Mouse (Mus musculus): Measurements from ENCODE around the gene Pitpnm1. TPM values are rescaled to one million over a fixed set of nuclear protein-coding genes. Genes with fewer than 3 reads are reported as not detected.

Pitpnm1 gene
- polyA plus RNA-seq, 1 experiment, result 42.3 TPM

- Histone ChIP-seq H3K36me3 (ENCODE audit: control insufficient read depth, insufficient read depth) (no peaks in the 10 kb centered on the region), H3K4me3 (no peak overlapping the region), H3K27me3 (ENCODE audit: control insufficient read depth, insufficient read depth, insufficient read length) (no peaks in the 10 kb centered on the region), H3K79me2 (ENCODE audit: control insufficient read depth, insufficient read depth) (no peaks in the 10 kb centered on the region), H3ac (ENCODE audit: control insufficient read depth, insufficient read length) (no peak overlapping the region), H3K4me2 (ENCODE audit: low read depth) (no peak overlapping the region)
- TF ChIP-seq POLR2A (IDR thresholded peaks at IDR 0.05; ENCODE audit: insufficient read length, low read depth) (no peak), MYOG (IDR thresholded peaks at IDR 0.05; ENCODE audit: control insufficient read depth in 1 of 3, insufficient read depth in 1 of 3, insufficient read length in 2 of 3, low read depth in 2 of 3) (peak in 1 of 3 experiments; percentile 11), USF1 (IDR thresholded peaks at IDR 0.05; ENCODE audit: low read depth) (no peak), MYOD1 (IDR thresholded peaks at IDR 0.05; ENCODE audit: control insufficient read depth in 1 of 3, insufficient read length in 2 of 3, low read depth in 2 of 3) (peak in 1 of 3 experiments; percentile 47)
Observed at GRCm38 (mm10) chr19:4079594-4079993, 20.2 kb upstream of the Pitpnm1 start.

DNA sequence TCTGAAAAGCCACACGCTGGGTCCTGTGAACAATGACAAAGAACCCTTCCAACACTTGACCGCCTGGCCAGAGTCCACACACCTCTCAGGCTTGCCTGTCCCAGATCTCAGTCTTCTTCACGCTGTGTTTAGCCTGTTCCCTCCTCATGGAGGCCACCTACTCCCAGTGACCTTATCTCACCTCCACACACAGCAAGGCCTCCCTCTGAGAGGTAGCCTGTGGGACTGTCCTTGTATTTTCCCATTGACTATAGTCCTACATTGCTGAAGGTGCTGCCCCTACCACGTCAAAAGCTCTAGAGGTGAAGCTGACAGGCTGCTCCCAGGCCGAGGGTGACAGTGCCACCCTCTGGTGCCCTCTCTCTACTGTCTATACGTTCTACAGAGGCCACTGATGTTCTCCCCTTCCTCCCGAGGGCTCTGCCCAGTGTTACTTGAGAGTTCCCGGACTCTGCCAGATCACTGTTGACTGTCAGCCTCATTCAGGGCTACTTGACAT is 19.2 kb upstream of the Pitpnm1 start:
- Histone ChIP-seq H3K4me2 (ENCODE audit: low read depth) (no peak overlapping the region), H3ac (ENCODE audit: control insufficient read depth, insufficient read length) (no peak overlapping the region), H3K4me3 (no peak overlapping the region), H3K36me3 (ENCODE audit: control insufficient read depth, insufficient read depth) (no peaks in the 10 kb centered on the region), H3K27me3 (ENCODE audit: control insufficient read depth, insufficient read depth, insufficient read length) (no peaks in the 10 kb centered on the region), H3K79me2 (ENCODE audit: control insufficient read depth, insufficient read depth) (no peaks in the 10 kb centered on the region)
- TF ChIP-seq MYOD1 (IDR thresholded peaks at IDR 0.05; ENCODE audit: control insufficient read depth in 1 of 3, insufficient read length in 2 of 3, low read depth in 2 of 3) (no peak), SRF (IDR thresholded peaks at IDR 0.05; ENCODE audit: control insufficient read depth, insufficient read length, low read depth) (no peak)

DNA sequence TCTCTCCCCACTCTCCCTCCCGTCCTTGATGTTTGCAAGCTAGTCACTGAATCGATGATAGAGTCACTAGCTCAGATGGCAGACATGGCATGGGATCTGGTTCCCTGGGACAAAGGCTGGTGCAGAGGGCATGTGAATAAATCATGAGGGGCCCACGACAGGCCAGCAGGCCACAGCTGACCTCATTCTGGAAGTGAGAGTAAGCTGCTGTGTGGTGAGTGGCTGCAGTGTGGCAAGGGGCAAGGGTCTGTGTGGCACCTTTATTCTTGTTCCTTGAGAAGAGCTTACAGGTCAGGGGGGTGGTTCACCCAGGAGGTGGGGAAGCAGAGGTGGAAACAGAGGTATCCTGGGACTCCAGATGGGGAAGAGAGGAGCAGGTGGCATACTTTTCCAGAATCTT is 18.4 kb upstream of the Pitpnm1 start, which contains the start of gene Cabp2:
Gene Cabp2, plus strand, starts transcription at position 185 of the 400 bp plus-strand sequence.
- no peak for TF ChIP-seq POLR2A (IDR thresholded peaks at IDR 0.05; ENCODE audit: insufficient read length, low read depth)
- H3K36me3 ChIP-seq (ENCODE audit: control insufficient read depth, insufficient read depth), result no peaks in the 10 kb centered on the region
- H3K4me3 ChIP-seq, result no peak within 1 kb of the TSS
- H3ac ChIP-seq (ENCODE audit: control insufficient read depth, insufficient read length), result no peak within 1 kb of the TSS
- no peak within 1 kb of the TSS for H3K4me2 ChIP-seq (ENCODE audit: low read depth)
- no peaks in the 10 kb centered on the region for H3K27me3 ChIP-seq (ENCODE audit: control insufficient read depth, insufficient read depth, insufficient read length)
- no peaks in the 10 kb centered on the region for H3K79me2 ChIP-seq (ENCODE audit: control insufficient read depth, insufficient read depth)

DNA sequence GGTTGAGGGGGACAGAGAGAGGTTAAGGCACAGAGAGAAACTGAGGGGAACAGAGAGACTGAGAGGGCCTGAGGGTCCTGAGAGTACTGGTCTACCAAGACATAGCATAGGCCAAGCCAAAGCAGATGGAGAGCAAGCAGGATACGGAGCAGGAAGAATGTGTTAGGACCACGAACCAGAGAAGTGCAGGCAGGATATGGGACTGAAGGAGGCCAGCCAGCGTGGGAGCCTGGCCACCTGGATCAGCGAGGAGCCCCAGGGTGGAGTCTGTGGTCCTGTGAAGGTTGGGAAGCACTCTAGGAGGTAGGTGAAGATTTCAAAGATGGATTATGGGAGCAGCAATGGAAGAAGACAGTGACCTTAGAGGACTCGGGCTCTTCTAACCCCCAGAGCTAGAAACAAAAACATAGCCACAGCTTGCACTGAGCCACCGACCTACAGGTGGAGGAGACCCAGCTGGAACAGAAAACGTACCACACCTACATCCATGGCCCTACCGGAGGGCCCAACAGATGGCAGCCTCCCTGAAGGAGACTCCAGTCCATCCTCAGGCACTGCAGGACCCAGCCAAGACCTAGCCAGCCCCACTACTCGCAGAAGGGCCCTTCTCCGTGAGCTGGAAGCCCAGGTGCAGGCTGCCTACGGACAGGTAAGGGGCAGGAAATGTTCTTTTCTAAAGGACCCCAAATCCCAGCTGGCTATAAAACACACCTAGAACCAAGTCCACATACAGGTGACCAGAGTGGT is 17.4 kb upstream of the Pitpnm1 start:
- no peaks in the 10 kb centered on the region for H3K79me2 ChIP-seq (ENCODE audit: control insufficient read depth, insufficient read depth)
- H3K27me3 ChIP-seq (ENCODE audit: control insufficient read depth, insufficient read depth, insufficient read length), result no peaks in the 10 kb centered on the region
- no peak overlapping the region for H3K4me2 ChIP-seq (ENCODE audit: low read depth)
- TF ChIP-seq REST (IDR thresholded peaks at IDR 0.05; ENCODE audit: insufficient read depth, insufficient read length) (no peak), POLR2AphosphoS2 (IDR thresholded peaks at IDR 0.05; ENCODE audit: insufficient read length, low read depth) (no peak), POLR2A (IDR thresholded peaks at IDR 0.05; ENCODE audit: insufficient read length, low read depth) (no peak), MAX (IDR thresholded peaks at IDR 0.05; ENCODE audit: low read depth) (no peak), MYOG (IDR thresholded peaks at IDR 0.05; ENCODE audit: control insufficient read depth in 1 of 3, insufficient read depth in 1 of 3, insufficient read length in 2 of 3, low read depth in 2 of 3) (no peak), CEBPB (IDR thresholded peaks at IDR 0.05; ENCODE audit: insufficient read depth, poor library complexity, severe bottlenecking) (no peak), MYOD1 (IDR thresholded peaks at IDR 0.05; ENCODE audit: control insufficient read depth in 1 of 3, insufficient read length in 2 of 3, low read depth in 2 of 3) (no peak), SRF (IDR thresholded peaks at IDR 0.05; ENCODE audit: control insufficient read depth, insufficient read length, low read depth) (no peak), TCF12 (IDR thresholded peaks at IDR 0.05; ENCODE audit: insufficient read depth, poor library complexity, severe bottlenecking) (no peak), USF1 (IDR thresholded peaks at IDR 0.05; ENCODE audit: low read depth) (no peak)
- no peaks in the 10 kb centered on the region for H3K36me3 ChIP-seq (ENCODE audit: control insufficient read depth, insufficient read depth)
- H3K4me3 ChIP-seq, result no peak overlapping the region
- no peak overlapping the region for H3ac ChIP-seq (ENCODE audit: control insufficient read depth, insufficient read length)

GRCm38 (mm10) chr19:4083316-4083715 is 16.5 kb upstream of the Pitpnm1 start:
- TF ChIP-seq MAX (IDR thresholded peaks at IDR 0.05; ENCODE audit: low read depth) (no peak), SRF (IDR thresholded peaks at IDR 0.05; ENCODE audit: control insufficient read depth, insufficient read length, low read depth) (no peak), USF1 (IDR thresholded peaks at IDR 0.05; ENCODE audit: low read depth) (no peak), REST (IDR thresholded peaks at IDR 0.05; ENCODE audit: insufficient read depth, insufficient read length) (no peak), TCF3 (IDR thresholded peaks at IDR 0.05; ENCODE audit: insufficient read length, low read depth) (no peak)
- no peaks in the 10 kb centered on the region for H3K36me3 ChIP-seq (ENCODE audit: control insufficient read depth, insufficient read depth)
- no peak overlapping the region for H3ac ChIP-seq (ENCODE audit: control insufficient read depth, insufficient read length)
- H3K4me2 ChIP-seq (ENCODE audit: low read depth), result no peak overlapping the region
- no peaks in the 10 kb centered on the region for H3K27me3 ChIP-seq (ENCODE audit: control insufficient read depth, insufficient read depth, insufficient read length)
- H3K79me2 ChIP-seq (ENCODE audit: control insufficient read depth, insufficient read depth), result no peaks in the 10 kb centered on the region
- H3K4me3 ChIP-seq, result no peak overlapping the region

- Histone ChIP-seq H3K79me2 (ENCODE audit: control insufficient read depth, insufficient read depth) (no peaks in the 10 kb centered on the region), H3ac (ENCODE audit: control insufficient read depth, insufficient read length) (no peak overlapping the region), H3K36me3 (ENCODE audit: control insufficient read depth, insufficient read depth) (no peaks in the 10 kb centered on the region), H3K4me2 (ENCODE audit: low read depth) (no peak overlapping the region), H3K27me3 (ENCODE audit: control insufficient read depth, insufficient read depth, insufficient read length) (no peaks in the 10 kb centered on the region), H3K4me3 (no peak overlapping the region)
- TF ChIP-seq SRF (IDR thresholded peaks at IDR 0.05; ENCODE audit: control insufficient read depth, insufficient read length, low read depth) (no peak), USF1 (IDR thresholded peaks at IDR 0.05; ENCODE audit: low read depth) (no peak), POLR2A (IDR thresholded peaks at IDR 0.05; ENCODE audit: insufficient read length, low read depth) (no peak), CEBPB (IDR thresholded peaks at IDR 0.05; ENCODE audit: insufficient read depth, poor library complexity, severe bottlenecking) (no peak), REST (IDR thresholded peaks at IDR 0.05; ENCODE audit: insufficient read depth, insufficient read length) (no peak), TCF3 (IDR thresholded peaks at IDR 0.05; ENCODE audit: insufficient read length, low read depth) (no peak), E2F4 (IDR thresholded peaks at IDR 0.05; ENCODE audit: insufficient read depth) (no peak), MYOG (IDR thresholded peaks at IDR 0.05; ENCODE audit: control insufficient read depth in 1 of 3, insufficient read depth in 1 of 3, insufficient read length in 2 of 3, low read depth in 2 of 3) (no peak), POLR2AphosphoS2 (IDR thresholded peaks at IDR 0.05; ENCODE audit: insufficient read length, low read depth) (no peak), MYOD1 (IDR thresholded peaks at IDR 0.05; ENCODE audit: control insufficient read depth in 1 of 3, insufficient read length in 2 of 3, low read depth in 2 of 3) (no peak), TCF12 (IDR thresholded peaks at IDR 0.05; ENCODE audit: insufficient read depth, poor library complexity, severe bottlenecking) (no peak), MAX (IDR thresholded peaks at IDR 0.05; ENCODE audit: low read depth) (no peak)
Observed at GRCm38 (mm10) chr19:4083826-4084225, 16.0 kb upstream of the Pitpnm1 start.
